Mouse (Mus musculus) urinary bladder, postnatal 4 days (tissue): ENCODE results near the gene Dlg5.

Experiments used
- DNase-seq, 2 experiments: peaks; one replicate each; pipeline ENCODE4 v3.0.0; 2021 to 2022; ENCODE audit warnings: low spot score in 2 of 2

The Dlg5 gene

DNA sequence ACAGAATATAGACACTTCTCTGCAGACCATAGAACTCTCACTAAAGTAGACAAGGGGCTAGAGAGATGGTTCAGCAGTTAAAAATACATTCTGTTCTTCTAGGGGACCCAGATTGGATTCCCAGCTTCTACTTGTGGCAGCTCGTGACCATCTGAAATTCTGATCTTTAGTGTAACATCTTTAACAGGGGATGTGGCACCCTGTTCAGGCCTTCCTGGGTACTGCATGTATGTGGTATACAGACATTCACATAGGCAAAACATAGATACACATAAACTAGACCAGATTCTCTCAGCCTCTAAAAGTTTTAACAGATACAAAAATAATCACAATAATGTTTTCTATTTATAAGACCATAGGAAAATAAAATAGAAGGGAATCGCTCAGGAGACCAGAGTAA lies 120.7 kb downstream of the Dlg5 start:
- DNase-seq, result no peak

DNA sequence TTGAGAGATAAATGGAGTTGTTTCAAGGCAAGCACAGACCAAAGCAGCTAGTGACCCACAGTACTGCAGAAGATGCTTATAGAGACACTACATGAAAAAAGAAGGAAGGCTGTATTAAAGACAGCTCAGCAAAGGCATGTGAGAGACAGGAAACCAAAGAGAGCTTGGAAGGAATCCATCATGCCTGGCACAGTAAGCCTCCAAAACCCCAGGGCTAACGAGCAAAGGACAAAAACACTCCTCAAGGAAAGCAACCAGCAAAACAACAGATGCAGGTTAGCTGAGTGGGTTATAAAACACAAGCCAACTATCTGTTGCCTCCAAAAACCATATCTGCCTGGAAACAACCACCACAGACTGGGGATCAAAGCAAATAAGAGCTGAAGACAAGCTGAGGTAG lies 121.5 kb downstream of the Dlg5 start:
- DNase-seq, result no peak

DNA sequence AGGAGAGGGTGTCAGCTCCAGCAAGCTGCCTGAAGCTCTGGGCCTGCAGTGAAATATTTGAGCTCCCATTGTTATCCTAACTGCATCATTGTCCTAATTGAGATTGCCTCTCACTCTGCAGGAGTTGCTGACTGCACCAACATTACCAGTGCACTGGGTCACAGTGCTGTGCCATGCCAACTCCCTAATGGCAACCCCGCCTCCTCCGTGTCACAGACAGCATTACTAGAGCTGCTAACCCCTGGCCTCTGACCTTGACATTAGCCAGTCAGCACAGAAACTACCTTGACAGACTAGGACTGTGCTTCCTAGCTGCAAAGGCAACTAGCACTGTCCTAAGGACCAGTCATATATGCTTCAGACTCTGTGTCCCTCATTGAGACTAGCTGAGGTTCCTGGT lies 139.0 kb downstream of the Dlg5 start:
- DNase-seq, result no peak

DNA sequence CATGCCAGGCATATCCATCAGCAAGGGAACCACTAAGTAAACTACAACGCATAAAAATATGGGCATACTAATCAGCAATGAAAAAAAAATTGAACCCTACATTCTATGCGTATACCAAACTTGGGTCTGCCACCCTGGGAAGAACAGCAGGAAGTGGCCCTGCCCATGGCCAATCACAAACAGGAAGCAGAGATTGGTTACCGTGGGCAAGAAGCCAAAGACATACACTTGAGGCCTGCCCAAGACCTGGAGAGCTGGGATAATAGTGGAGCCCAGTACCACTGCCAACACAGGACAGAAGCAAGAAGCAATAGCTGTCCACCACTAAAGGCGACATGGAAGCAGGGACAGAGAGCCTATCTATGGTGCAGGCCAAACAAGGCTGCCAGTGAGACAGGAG lies 146.9 kb downstream of the Dlg5 start:
- DNase-seq, result no peak

DNA sequence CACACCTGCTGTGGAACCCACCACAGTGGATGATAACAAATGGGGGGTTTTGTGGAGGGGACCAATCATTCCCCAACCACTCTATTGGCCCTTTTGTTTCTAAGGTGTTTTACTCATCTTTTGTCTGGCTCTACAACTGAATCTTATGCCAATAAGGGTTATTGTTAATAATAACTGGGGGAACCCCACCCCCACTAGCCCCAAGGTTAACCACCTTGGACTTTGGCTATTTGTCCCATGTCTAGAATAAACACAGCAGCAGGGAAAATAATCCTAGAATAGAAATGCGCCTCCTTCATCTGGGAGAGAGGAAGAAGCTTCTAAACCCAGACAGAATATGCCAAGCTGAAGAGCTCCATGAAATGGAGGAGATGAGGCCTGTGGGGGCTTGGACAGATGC lies 151.1 kb downstream of the Dlg5 start:
- no peak for DNase-seq

DNA sequence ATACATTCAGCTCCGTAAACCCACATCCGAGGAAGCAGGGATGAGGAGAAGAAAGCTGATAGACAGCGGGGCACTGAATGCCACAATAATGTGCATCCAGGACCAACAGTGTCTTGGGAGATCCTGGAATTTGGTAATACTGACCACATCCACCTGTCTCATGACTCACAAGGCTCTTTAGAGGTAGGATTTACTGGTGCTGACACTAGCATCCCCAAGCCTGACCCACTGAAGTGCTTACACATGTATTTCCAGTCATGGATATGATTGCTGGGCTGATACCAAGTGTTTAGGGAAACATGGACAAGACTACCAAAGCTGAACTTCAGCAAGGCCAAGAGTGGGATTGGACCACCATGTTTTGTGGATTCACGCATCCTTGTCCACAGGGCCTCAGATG lies 152.5 kb downstream of the Dlg5 start:
- DNase-seq, result no peak

DNA sequence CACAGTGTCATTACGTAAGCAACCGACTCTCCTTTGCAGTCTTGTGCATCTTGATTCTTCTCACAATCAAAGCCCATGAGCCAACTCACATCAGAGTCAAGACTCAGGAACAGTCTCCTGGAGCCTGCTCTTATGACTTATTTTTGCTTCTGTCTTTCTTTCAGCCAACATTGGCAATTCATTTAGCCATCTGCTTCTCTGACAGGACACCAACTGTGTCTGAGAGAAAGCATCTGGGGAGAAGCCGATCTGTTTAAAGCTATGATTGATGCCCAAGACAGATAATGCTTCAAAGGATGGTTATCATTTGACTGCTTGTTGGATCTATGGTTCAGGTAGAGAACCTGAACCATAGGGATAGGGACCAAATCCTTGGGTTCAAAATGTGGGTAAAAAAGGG lies 153.3 kb downstream of the Dlg5 start:
- no peak for DNase-seq

DNA sequence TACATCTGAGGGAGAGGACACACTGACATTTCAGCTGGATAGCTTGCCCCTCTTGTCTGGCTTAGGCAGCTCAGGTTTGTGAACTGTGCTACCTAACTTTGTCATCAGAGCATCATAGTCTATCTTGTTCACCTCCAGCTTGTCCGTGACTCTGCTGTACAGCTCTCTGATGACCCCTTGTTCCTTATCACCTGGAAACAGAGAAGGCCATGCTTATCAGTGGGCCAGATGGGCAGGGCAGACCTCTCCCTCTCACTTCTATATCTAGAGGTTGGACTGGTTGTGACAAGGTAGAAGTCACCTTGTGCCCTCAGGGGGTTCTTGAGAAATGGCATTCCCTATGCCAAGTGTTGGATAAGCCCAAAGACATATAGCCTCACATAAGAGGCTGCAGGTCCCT lies 154.9 kb downstream of the Dlg5 start:
- no peak for DNase-seq

DNA sequence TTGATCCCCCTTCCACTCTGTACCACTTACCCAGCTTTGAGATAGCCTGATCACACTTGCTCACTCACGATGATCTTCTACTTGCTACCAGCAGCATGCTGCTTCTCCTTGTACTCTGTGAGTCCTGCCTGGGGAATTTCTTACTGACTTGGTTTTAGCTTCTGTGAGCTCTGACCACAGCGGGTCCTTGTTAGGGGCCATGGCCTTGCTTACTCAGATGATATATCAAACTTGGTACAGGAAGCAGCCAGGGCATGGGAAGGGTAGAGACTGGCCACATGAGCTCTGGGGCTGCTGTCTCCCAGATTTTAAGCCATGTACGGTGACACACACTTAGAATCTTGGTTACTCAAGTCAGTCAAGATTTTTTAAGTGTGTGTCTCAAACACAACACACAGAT lies 156.5 kb downstream of the Dlg5 start:
- DNase-seq, result no peak

DNA sequence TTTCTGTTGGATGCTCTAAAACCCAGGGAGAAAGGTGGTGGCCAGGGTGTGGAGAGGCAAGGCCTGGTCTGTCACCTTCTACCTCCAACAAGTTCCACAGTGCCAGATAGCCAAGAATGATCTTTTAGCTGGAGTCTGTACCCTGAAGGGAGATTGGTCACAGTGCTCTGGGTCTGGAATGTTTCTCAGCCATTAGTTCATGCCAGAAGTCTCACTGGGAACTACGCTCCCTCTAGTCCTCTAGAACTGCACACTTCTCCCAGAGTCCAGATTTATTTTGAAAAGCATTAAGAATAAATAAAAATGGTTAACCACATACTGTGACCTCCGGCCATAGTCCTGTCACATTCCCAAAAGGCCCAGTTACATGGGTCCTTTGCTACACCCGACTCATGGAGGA lies 158.3 kb downstream of the Dlg5 start:
- no peak for DNase-seq

DNA sequence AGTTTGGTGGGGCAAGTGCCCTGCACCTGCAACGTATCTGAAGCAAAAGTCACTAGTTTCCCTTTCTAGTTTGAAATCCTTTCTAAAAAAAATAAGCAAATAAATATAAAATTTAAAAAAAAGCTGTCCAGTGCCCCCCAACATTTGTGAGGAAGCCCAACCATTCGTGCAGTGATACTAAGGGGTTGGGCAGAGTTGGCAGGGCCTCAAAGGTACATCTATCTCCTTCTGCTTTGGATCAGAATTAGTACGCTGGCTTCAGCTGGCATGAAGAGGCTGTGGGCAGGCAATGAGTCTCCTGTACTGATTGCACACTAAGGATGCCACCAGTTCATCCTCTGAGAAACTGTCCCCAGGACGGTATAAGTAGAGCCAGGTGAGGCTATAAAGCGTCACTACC lies 159.2 kb downstream of the Dlg5 start:
- no peak for DNase-seq
